Mouse (Mus musculus): ENCODE measurements around the gene Tsnaxip1. TPM values are rescaled to one million over a fixed set of nuclear protein-coding genes. Genes with fewer than 3 reads are reported as not detected.

The Tsnaxip1 gene
- polyA plus RNA-seq, 1 experiment = 3.6 TPM

GRCm38 (mm10) chr8:105890870-105891269, 63.3 kb downstream of the Tsnaxip1 start:
- Histone ChIP-seq H3K4me1 (ENCODE audit: control insufficient read depth, insufficient read depth, low read length) (no peaks in the 10 kb centered on the region), H3K4me3 (replicated peaks; ENCODE audit: control insufficient read depth, low read depth, low read length) (no peak overlapping the region), H3K27ac (ENCODE audit: control insufficient read depth, insufficient read depth, low read depth, low read length, poor library complexity) (no peak overlapping the region)
- WGBS = 88% methylated on average over 6 of the region's 6 CpGs
- TF ChIP-seq POLR2A (IDR thresholded peaks at IDR 0.05; ENCODE audit: borderline replicate concordance, control insufficient read depth, low read depth, low read length) = no peak
- no peak for TF ChIP-seq CTCF (IDR thresholded peaks at IDR 0.05; ENCODE audit: control insufficient read depth, insufficient read depth, low read length)

GRCm38 (mm10) chr8:105892432-105892831, 64.9 kb downstream of the Tsnaxip1 start:
- TF ChIP-seq POLR2A (IDR thresholded peaks at IDR 0.05; ENCODE audit: borderline replicate concordance, control insufficient read depth, low read depth, low read length) (no peak), CTCF (IDR thresholded peaks at IDR 0.05; ENCODE audit: control insufficient read depth, insufficient read depth, low read length) (peak; percentile 51)
- 87% methylated on average over 6 of the region's 6 CpGs for WGBS
- H3K27ac ChIP-seq (ENCODE audit: control insufficient read depth, insufficient read depth, low read depth, low read length, poor library complexity) = no peak overlapping the region
- H3K4me3 ChIP-seq (replicated peaks; ENCODE audit: control insufficient read depth, low read depth, low read length) = no peak overlapping the region
- H3K4me1 ChIP-seq (ENCODE audit: control insufficient read depth, insufficient read depth, low read length) = no peaks in the 10 kb centered on the region

DNA sequence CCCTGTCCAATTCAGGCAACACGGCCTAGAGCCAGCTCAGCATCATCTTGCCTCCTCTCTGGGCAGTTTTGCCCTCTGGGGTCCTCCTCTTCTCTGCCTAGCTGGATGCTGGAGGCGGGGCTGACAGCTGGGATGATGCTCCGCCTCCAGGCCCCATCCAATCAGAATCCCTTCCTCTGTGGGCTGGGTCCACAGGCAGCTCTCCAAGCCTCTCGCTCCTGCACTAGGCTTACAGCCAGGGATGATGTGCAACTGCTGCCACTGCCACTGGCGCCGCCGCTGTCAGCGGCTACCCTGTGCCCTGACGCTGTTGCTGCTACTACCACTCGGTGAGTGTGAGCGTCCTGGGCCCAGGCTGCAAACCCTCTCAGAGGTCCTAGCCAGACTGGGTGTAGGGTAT, 65.8 kb downstream of the Tsnaxip1 start, which contains the start of gene Nrn1l:
TSS of gene Nrn1l (plus strand) at position 229 of the 400 bp plus-strand sequence.
- H3K4me1 ChIP-seq (ENCODE audit: control insufficient read depth, insufficient read depth, low read length) = no peaks in the 10 kb centered on the region
- TF ChIP-seq POLR2A (IDR thresholded peaks at IDR 0.05; ENCODE audit: borderline replicate concordance, control insufficient read depth, low read depth, low read length) (no peak), CTCF (IDR thresholded peaks at IDR 0.05; ENCODE audit: control insufficient read depth, insufficient read depth, low read length) (no peak)
- H3K27ac ChIP-seq (ENCODE audit: control insufficient read depth, insufficient read depth, low read depth, low read length, poor library complexity) = no peak within 1 kb of the TSS
- WGBS = 65% methylated on average over 11 of the region's 11 CpGs
- no peak within 1 kb of the TSS for H3K4me3 ChIP-seq (replicated peaks; ENCODE audit: control insufficient read depth, low read depth, low read length)

Other genes with a start within 250 kb of the Tsnaxip1 start
- gene Ripor1, start 222.5 kb upstream of the Tsnaxip1 start, polyA plus RNA-seq (2011; ENCODE audit: insufficient read depth, insufficient read length, low replicate concordance, missing spikeins) = 11.9 and 23.1 TPM in 2 replicates
- gene Ctcf, start 191.2 kb upstream of the Tsnaxip1 start, polyA plus RNA-seq (2011; ENCODE audit: insufficient read depth, insufficient read length, low replicate concordance, missing spikeins) = 77.0 and 79.4 TPM in 2 replicates
- not detected in 2 replicates for gene Agrp, start 190.3 kb upstream of the Tsnaxip1 start, polyA plus RNA-seq (2011; ENCODE audit: insufficient read depth, insufficient read length, low replicate concordance, missing spikeins)
- 21.2 and 42.6 TPM in 2 replicates for gene Carmil2, start 141.5 kb upstream of the Tsnaxip1 start, polyA plus RNA-seq (2011; ENCODE audit: insufficient read depth, insufficient read length, low replicate concordance, missing spikeins)
- gene Acd, start 126.6 kb upstream of the Tsnaxip1 start, polyA plus RNA-seq (2011; ENCODE audit: insufficient read depth, insufficient read length, low replicate concordance, missing spikeins) = 26.8 and 33.4 TPM in 2 replicates
- 5.3 and 6.4 TPM in 2 replicates for gene Pard6a, start 126.6 kb upstream of the Tsnaxip1 start, polyA plus RNA-seq (2011; ENCODE audit: insufficient read depth, insufficient read length, low replicate concordance, missing spikeins)
- gene 4933405L10Rik, start 120.1 kb upstream of the Tsnaxip1 start, polyA plus RNA-seq (2011; ENCODE audit: insufficient read depth, insufficient read length, low replicate concordance, missing spikeins) = not detected in 2 replicates
- 11.5 and 18.9 TPM in 2 replicates for gene Enkd1, start 119.5 kb upstream of the Tsnaxip1 start, polyA plus RNA-seq (2011; ENCODE audit: insufficient read depth, insufficient read length, low replicate concordance, missing spikeins)
- 1.2 and 2.0 TPM in 2 replicates for gene Gfod2, start 69.1 kb upstream of the Tsnaxip1 start, polyA plus RNA-seq (2011; ENCODE audit: insufficient read depth, insufficient read length, low replicate concordance, missing spikeins)
- gene Ranbp10, start 381 bp upstream of the Tsnaxip1 start, polyA plus RNA-seq (2011; ENCODE audit: insufficient read depth, insufficient read length, low replicate concordance, missing spikeins) = 90.8 and 98.0 TPM in 2 replicates
- gene Cenpt, start 25.5 kb downstream of the Tsnaxip1 start, polyA plus RNA-seq (2011; ENCODE audit: insufficient read depth, insufficient read length, low replicate concordance, missing spikeins) = 30.3 and 73.2 TPM in 2 replicates
- gene Thap11, start 27.4 kb downstream of the Tsnaxip1 start, polyA plus RNA-seq (2011; ENCODE audit: insufficient read depth, insufficient read length, low replicate concordance, missing spikeins) = 9.8 and 12.6 TPM in 2 replicates
- gene Nutf2, start 32.8 kb downstream of the Tsnaxip1 start, polyA plus RNA-seq (2011; ENCODE audit: insufficient read depth, insufficient read length, low replicate concordance, missing spikeins) = 35.2 and 54.8 TPM in 2 replicates
- gene Edc4, start 53.1 kb downstream of the Tsnaxip1 start, polyA plus RNA-seq (2011; ENCODE audit: insufficient read depth, insufficient read length, low replicate concordance, missing spikeins) = 18.9 and 44.1 TPM in 2 replicates
- 2.5 TPM in 1 of 2 replicates, not detected in the other for gene Nrn1l, start 65.8 kb downstream of the Tsnaxip1 start, polyA plus RNA-seq (2011; ENCODE audit: insufficient read depth, insufficient read length, low replicate concordance, missing spikeins)
- gene Pskh1, start 72.7 kb downstream of the Tsnaxip1 start, polyA plus RNA-seq (2011; ENCODE audit: insufficient read depth, insufficient read length, low replicate concordance, missing spikeins) = 2.9 and 6.0 TPM in 2 replicates
- not detected in 2 replicates for gene Ctrl, start 106.1 kb downstream of the Tsnaxip1 start, polyA plus RNA-seq (2011; ENCODE audit: insufficient read depth, insufficient read length, low replicate concordance, missing spikeins)
- 88.5 and 149 TPM in 2 replicates for gene Psmb10, start 110.7 kb downstream of the Tsnaxip1 start, polyA plus RNA-seq (2011; ENCODE audit: insufficient read depth, insufficient read length, low replicate concordance, missing spikeins)
- gene Lcat, start 115.7 kb downstream of the Tsnaxip1 start, polyA plus RNA-seq (2011; ENCODE audit: insufficient read depth, insufficient read length, low replicate concordance, missing spikeins) = 4.6 and 15.5 TPM in 2 replicates
- 15.9 and 21.3 TPM in 2 replicates for gene Slc12a4, start 138.4 kb downstream of the Tsnaxip1 start, polyA plus RNA-seq (2011; ENCODE audit: insufficient read depth, insufficient read length, low replicate concordance, missing spikeins)
- gene Dpep3, start 151.7 kb downstream of the Tsnaxip1 start, polyA plus RNA-seq (2011; ENCODE audit: insufficient read depth, insufficient read length, low replicate concordance, missing spikeins) = not detected in 2 replicates
- 13.5 and 17.1 TPM in 2 replicates for gene Dus2, start 163.6 kb downstream of the Tsnaxip1 start, polyA plus RNA-seq (2011; ENCODE audit: insufficient read depth, insufficient read length, low replicate concordance, missing spikeins)
- gene Dpep2nb, start 178.2 kb downstream of the Tsnaxip1 start, polyA plus RNA-seq (2011; ENCODE audit: insufficient read depth, insufficient read length, low replicate concordance, missing spikeins) = not detected in 2 replicates
- gene Ddx28, start 184.2 kb downstream of the Tsnaxip1 start, polyA plus RNA-seq (2011; ENCODE audit: insufficient read depth, insufficient read length, low replicate concordance, missing spikeins) = 4.0 and 6.0 TPM in 2 replicates
- 8.5 and 17.8 TPM in 2 replicates for gene Nfatc3, start 231.1 kb downstream of the Tsnaxip1 start, polyA plus RNA-seq (2011; ENCODE audit: insufficient read depth, insufficient read length, low replicate concordance, missing spikeins)

All from bone marrow, adult 2 months (tissue).